Mouse (Mus musculus) regulatory T cell (primary cell): Measurements from ENCODE around the gene Nufip1.

Experiments used
- in situ Hi-C: fragments of 300-600 bp; cut with MboI, MseI; formaldehyde crosslinking; loops from one replicate; pipeline ENCODE4 v1.15.1; 2025; ENCODE audit warnings: high pct_unique_total_duplicates

Gene Nufip1

GRCm38 (mm10) chr14:76110396-76111221, at the start of gene Nufip1, which contains the start of gene Gpalpp1:
Gene Nufip1, plus strand, starts transcription at chr14:76110891.
Gene Gpalpp1, minus strand, starts transcription at chr14:76110760.
- in situ Hi-C loops = no loop called here

- in situ Hi-C loops = no loop called here
Measured at GRCm38 (mm10) chr14:76067237-76067636, 43.5 kb upstream of the Nufip1 start.

GRCm38 (mm10) chr14:76068296-76068695, 42.4 kb upstream of the Nufip1 start:
- in situ Hi-C loops = no loop called here

- in situ Hi-C loops = no loop called here
Measured at GRCm38 (mm10) chr14:76069296-76069695, 41.4 kb upstream of the Nufip1 start.

- in situ Hi-C loops = loop anchor here (5.0 kb wide), 1 partner anchor 45 kb away; no protein-coding TSS in a partner anchor
Measured at GRCm38 (mm10) chr14:76072626-76073025, 38.1 kb upstream of the Nufip1 start.

- in situ Hi-C loops = loop anchor here (5.0 kb wide), 1 partner anchor 47 kb away; no protein-coding TSS in a partner anchor
Measured at GRCm38 (mm10) chr14:76074206-76074605, 36.5 kb upstream of the Nufip1 start.

GRCm38 (mm10) chr14:76075721-76076120, 35.0 kb upstream of the Nufip1 start:
- in situ Hi-C loops = loop anchor here (5.0 kb wide), 1 partner anchor 178 kb away; no protein-coding TSS in a partner anchor

GRCm38 (mm10) chr14:76076602-76077001, 34.1 kb upstream of the Nufip1 start:
- in situ Hi-C loops = loop anchor here (5.0 kb wide), 1 partner anchor 179 kb away; no protein-coding TSS in a partner anchor

GRCm38 (mm10) chr14:76077088-76077491, 33.6 kb upstream of the Nufip1 start:
- in situ Hi-C loops = loop anchor here (5.0 kb wide), 1 partner anchor 180 kb away; no protein-coding TSS in a partner anchor

GRCm38 (mm10) chr14:76081451-76081850, 29.2 kb upstream of the Nufip1 start:
- in situ Hi-C loops = no loop called here

GRCm38 (mm10) chr14:76082086-76082636, 28.5 kb upstream of the Nufip1 start:
- in situ Hi-C loops = no loop called here

- in situ Hi-C loops = no loop called here
Measured at GRCm38 (mm10) chr14:76084188-76084587, 26.5 kb upstream of the Nufip1 start.

- in situ Hi-C loops = loop anchor here (10.0 kb wide), 1 partner anchor 458 kb away; the partner anchor contains the start of gene Serp2
Measured at GRCm38 (mm10) chr14:76097244-76097643, 13.4 kb upstream of the Nufip1 start.

GRCm38 (mm10) chr14:76097815-76098214, 12.9 kb upstream of the Nufip1 start:
- in situ Hi-C loops = loop anchor here (10.0 kb wide), 1 partner anchor 457 kb away; the partner anchor contains the start of gene Serp2

GRCm38 (mm10) chr14:76099543-76099942, 11.1 kb upstream of the Nufip1 start:
- in situ Hi-C loops = loop anchor here (10.0 kb wide), 1 partner anchor 455 kb away; the partner anchor contains the start of gene Serp2

GRCm38 (mm10) chr14:76115744-76116143, 5.1 kb downstream of the Nufip1 start:
- in situ Hi-C loops = no loop called here

GRCm38 (mm10) chr14:76118963-76119362, 8.3 kb downstream of the Nufip1 start:
- in situ Hi-C loops = no loop called here

- in situ Hi-C loops = no loop called here
Measured at GRCm38 (mm10) chr14:76120472-76120871, 9.8 kb downstream of the Nufip1 start.

- in situ Hi-C loops = no loop called here
Measured at GRCm38 (mm10) chr14:76121901-76122662, 11.4 kb downstream of the Nufip1 start.

- in situ Hi-C loops = no loop called here
Measured at GRCm38 (mm10) chr14:76122663-76123058, 12.0 kb downstream of the Nufip1 start.

GRCm38 (mm10) chr14:76127311-76127710, 16.6 kb downstream of the Nufip1 start:
- in situ Hi-C loops = no loop called here

- in situ Hi-C loops = no loop called here
Measured at GRCm38 (mm10) chr14:76128174-76128573, 17.5 kb downstream of the Nufip1 start.
